Mouse (Mus musculus): ENCODE data around the gene Pth1r. TPM values are rescaled to one million over a fixed set of nuclear protein-coding genes. Genes with fewer than 3 reads are reported as not detected.
A peak's percentile ranks its signal among the peaks of the same experiment; 100 is the strongest.

Gene Pth1r
- total and polyA plus RNA-seq, 2 experiments from 2014 or later: 7.8 to 11.4 TPM

DNA sequence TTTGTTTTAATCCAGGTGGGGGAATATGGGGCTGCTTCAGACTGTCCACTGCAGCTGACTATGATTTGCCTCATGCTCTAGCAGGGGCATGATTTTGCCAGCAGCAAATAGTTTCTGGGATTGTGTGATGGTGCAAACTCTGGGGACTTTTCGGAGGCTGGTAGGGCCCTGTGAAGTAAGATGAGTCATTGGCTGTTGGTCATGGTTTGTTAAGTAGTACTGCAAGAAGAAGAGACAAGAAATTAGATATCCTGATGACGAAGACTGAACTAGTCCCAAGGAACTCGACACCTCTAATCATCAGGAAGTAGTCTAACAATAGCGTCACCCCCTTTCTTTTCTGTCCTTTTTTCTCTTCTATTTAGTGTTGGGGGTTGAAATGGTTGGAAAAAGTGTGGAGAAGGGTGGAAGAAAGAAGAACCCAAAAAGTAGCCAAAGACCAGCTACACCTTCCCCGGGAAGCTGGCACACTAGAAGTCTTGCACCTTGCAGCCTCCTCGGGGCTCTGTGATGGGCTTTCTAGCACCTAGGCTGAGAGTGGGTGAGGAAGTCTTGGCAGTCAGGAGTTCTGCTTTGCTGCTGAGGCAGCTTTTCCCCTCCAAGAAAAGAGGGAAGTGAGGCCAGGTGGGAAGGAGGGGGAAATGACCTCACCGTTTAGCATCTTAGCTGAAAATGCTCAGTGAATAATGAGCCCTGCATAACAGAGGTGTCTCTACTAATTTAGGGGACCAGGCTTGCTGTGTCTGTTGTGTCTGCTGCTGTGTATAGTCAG lies 66.0 kb downstream of the Pth1r start:
- peaks cover 17% of the 10 kb centered on the region for H3K4me1 ChIP-seq (ENCODE audit: insufficient read depth)
- H3K4me3 ChIP-seq (ENCODE audit: low read depth, low read length): no peak overlapping the region
- DNase-seq (no peak), ATAC-seq (no peak)
- H3K27me3 ChIP-seq (ENCODE audit: insufficient read depth, low read length): no peaks in the 10 kb centered on the region
- 73% methylated on average over 7 of the region's 7 CpGs for WGBS
- no peaks in the 10 kb centered on the region for H3K9me3 ChIP-seq (ENCODE audit: low read length)
- no peak overlapping the region for H3K9ac ChIP-seq
- no peaks in the 10 kb centered on the region for H3K36me3 ChIP-seq (ENCODE audit: insufficient read depth)
- 0 out of 2 replicates have a peak overlapping the region, but pooled peaks have one; percentile 15 for H3K27ac ChIP-seq (ENCODE audit: low read depth, low read length)
- H3K4me2 ChIP-seq (ENCODE audit: low read depth): no peak overlapping the region
- no peak for TF ChIP-seq CTCF (IDR thresholded peaks at IDR 0.05; ENCODE audit: low read depth)

DNA sequence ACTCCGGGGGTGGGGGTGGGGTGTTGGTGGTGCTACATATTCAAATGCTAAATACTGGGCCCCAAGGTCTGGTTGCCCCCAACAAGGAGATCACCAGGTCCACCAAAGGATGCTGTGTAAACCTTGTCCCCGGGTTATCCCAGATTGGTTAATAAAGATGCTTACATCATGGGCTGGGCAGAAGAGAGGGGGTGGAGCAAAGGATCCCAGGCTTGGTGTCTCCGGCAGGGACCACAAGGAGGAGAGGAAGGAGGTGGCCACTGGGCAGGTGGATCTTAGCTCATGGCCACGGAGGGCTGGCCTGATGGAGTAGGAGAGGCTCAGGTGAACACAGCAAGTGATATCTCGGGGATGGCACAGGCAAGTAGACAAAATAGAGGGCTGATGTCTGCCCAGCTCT lies 68.1 kb downstream of the Pth1r start:
- no peak for DNase-seq
- no peak for TF ChIP-seq CTCF (IDR thresholded peaks at IDR 0.05; ENCODE audit: low read depth)
- no peaks in the 10 kb centered on the region for H3K27me3 ChIP-seq (ENCODE audit: insufficient read depth, low read length)
- no peak for ATAC-seq
- H3K9me3 ChIP-seq (ENCODE audit: low read length): no peaks in the 10 kb centered on the region
- no peaks in the 10 kb centered on the region for H3K36me3 ChIP-seq (ENCODE audit: insufficient read depth)
- H3K9ac ChIP-seq: no peak overlapping the region
- no peak overlapping the region for H3K4me2 ChIP-seq (ENCODE audit: low read depth)
- H3K4me3 ChIP-seq (ENCODE audit: low read depth, low read length): no peak overlapping the region
- WGBS: 73% methylated on average over 5 of the region's 5 CpGs
- H3K27ac ChIP-seq (ENCODE audit: low read depth, low read length): no peak overlapping the region
- peaks cover 10% of the 10 kb centered on the region for H3K4me1 ChIP-seq (ENCODE audit: insufficient read depth)

DNA sequence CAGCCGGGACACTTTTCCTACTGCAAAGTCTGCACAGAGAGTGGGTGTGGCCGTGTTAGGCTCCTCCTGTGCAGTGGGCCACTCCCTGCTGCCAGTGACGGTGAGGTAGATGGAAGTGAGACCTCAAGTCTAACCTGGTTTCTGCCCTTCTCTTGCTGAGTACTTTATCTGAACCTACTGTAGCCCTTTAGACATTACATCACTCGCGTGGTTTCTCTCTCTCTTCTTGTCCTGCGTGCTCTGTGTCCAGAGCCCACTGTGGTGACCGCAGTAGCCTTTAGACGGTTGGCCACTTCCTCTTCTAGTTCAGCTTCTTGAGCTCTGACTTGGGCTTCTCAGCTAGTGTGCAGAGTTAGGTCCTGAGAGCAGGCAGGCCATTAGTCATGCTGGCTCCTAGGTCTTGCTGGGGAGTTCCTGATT lies 70.4 kb downstream of the Pth1r start:
- Histone ChIP-seq H3K27ac (ENCODE audit: low read depth, low read length) (no peak overlapping the region), H3K4me1 (ENCODE audit: insufficient read depth) (no peaks in the 10 kb centered on the region), H3K27me3 (ENCODE audit: insufficient read depth, low read length) (no peaks in the 10 kb centered on the region), H3K4me2 (ENCODE audit: low read depth) (no peak overlapping the region), H3K9ac (no peak overlapping the region), H3K4me3 (ENCODE audit: low read depth, low read length) (no peak overlapping the region), H3K36me3 (ENCODE audit: insufficient read depth) (no peaks in the 10 kb centered on the region), H3K9me3 (ENCODE audit: low read length) (no peaks in the 10 kb centered on the region)
- WGBS: 85% methylated on average over 8 of the region's 8 CpGs
- TF ChIP-seq CTCF (IDR thresholded peaks at IDR 0.05; ENCODE audit: low read depth): no peak
- DNase-seq (no peak), ATAC-seq (no peak)

DNA sequence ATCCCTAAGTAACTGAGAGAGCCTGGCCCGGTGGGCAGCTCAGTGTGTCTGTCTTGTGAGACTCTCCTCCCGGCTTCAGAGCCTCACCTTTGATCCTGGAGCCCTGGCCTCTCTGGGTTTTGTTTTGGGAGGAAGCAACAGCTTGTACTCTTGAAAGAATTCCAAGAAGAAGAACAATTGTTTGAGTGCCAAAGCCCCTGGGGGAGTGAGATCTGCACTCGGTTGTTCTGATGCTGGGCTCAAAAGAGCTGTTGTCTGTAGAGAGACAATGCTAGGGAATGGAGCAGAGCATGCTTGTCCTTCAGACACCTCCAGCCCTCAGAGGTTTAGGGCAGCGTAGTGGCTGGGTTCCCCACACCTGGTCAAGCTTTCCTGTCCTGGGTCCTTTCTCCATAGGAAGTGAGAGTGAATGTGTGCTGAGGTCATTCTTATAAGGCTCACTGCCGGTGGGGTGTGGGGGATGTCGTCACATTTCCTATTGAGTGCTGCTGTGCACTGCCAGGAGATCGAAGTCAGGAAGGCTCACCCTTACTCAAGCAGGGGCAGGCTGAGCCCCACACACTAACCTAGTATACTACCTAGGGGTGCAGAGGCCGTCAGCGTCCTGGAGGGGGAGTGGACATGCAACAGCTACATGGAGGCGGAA lies 73.7 kb downstream of the Pth1r start:
- no peak for ATAC-seq
- Histone ChIP-seq H3K4me3 (ENCODE audit: low read depth, low read length) (no peak overlapping the region), H3K4me2 (ENCODE audit: low read depth) (no peak overlapping the region), H3K27ac (ENCODE audit: low read depth, low read length) (no peak overlapping the region), H3K4me1 (ENCODE audit: insufficient read depth) (no peaks in the 10 kb centered on the region), H3K27me3 (ENCODE audit: insufficient read depth, low read length) (no peaks in the 10 kb centered on the region), H3K9me3 (ENCODE audit: low read length) (no peaks in the 10 kb centered on the region), H3K36me3 (ENCODE audit: insufficient read depth) (no peaks in the 10 kb centered on the region), H3K9ac (no peak overlapping the region)
- no peak for TF ChIP-seq CTCF (IDR thresholded peaks at IDR 0.05; ENCODE audit: low read depth)
- WGBS: 53% methylated on average over 10 of the region's 10 CpGs
- DNase-seq: no peak

DNA sequence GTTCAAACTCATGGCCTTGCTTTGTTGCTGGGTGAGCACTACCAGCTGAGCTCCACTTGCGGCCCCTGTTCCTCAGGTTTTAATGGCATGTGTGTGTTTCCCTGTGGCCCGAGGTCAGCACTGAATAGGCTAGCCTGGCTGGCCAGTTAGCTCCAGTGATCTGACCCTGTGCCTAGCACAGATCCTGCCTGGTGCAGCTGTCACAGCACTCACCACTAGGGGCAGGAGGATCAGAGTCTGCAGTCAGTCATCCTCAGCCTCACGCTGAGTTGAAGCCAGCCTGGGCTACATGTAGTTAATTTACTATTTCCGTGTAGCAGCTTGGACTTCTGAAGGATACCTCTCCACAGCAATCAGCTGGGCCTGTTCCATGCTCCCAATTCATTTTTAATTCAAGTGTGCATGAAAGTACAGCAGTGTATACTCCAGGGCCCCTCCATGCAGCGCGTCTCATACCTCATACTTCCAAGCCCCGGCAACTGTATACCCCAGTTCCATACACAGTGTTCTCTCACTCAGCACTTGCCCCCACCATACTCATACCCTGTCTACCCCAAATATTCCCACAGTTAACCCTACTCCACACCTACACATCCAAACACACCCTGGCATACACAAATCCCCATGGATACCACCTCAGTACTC lies 74.4 kb downstream of the Pth1r start:
- peak; percentile 48 for ATAC-seq
- no peak overlapping the region for H3K9ac ChIP-seq
- H3K27ac ChIP-seq (ENCODE audit: low read depth, low read length): no peak overlapping the region

More for the DNA sequence above, 74.4 kb downstream of the Pth1r start:
- TF ChIP-seq CTCF (IDR thresholded peaks at IDR 0.05; ENCODE audit: low read depth): peak; percentile 68
- no peak overlapping the region for H3K4me2 ChIP-seq (ENCODE audit: low read depth)
- WGBS: 68% methylated on average over 7 of the region's 7 CpGs
- H3K27me3 ChIP-seq (ENCODE audit: insufficient read depth, low read length): no peaks in the 10 kb centered on the region
- no peaks in the 10 kb centered on the region for H3K36me3 ChIP-seq (ENCODE audit: insufficient read depth)
- no peak for DNase-seq
- H3K4me1 ChIP-seq (ENCODE audit: insufficient read depth): no peaks in the 10 kb centered on the region
- H3K9me3 ChIP-seq (ENCODE audit: low read length): no peaks in the 10 kb centered on the region
- no peak overlapping the region for H3K4me3 ChIP-seq (ENCODE audit: low read depth, low read length)

Other genes with a start within 250 kb of the Pth1r start
- gene Setd2, start 214.5 kb downstream of the Pth1r start, total RNA-seq (2014; rRNA removed): 74.6 and 86.4 TPM in 2 replicates
- gene Setd2, start 214.5 kb downstream of the Pth1r start, polyA plus RNA-seq (2015; fragmentation: Nextera tagmentation; extraction: Ambion mirVana): 13.2 and 21.3 TPM in 2 replicates
- 21.3 and 22.5 TPM in 2 replicates for gene Nradd, start 122.7 kb downstream of the Pth1r start, total RNA-seq (2014; rRNA removed)
- 19.1 and 27.2 TPM in 2 replicates for gene Nradd, start 122.7 kb downstream of the Pth1r start, polyA plus RNA-seq (2015; fragmentation: Nextera tagmentation; extraction: Ambion mirVana)
- 6.1 and 17.6 TPM in 2 replicates for gene Nbeal2, start 93.0 kb downstream of the Pth1r start, total RNA-seq (2014; rRNA removed)
- 1.1 and 2.0 TPM in 2 replicates for gene Nbeal2, start 93.0 kb downstream of the Pth1r start, polyA plus RNA-seq (2015; fragmentation: Nextera tagmentation; extraction: Ambion mirVana)
- 38.4 and 48.4 TPM in 2 replicates for gene Ccdc12, start 90.6 kb downstream of the Pth1r start, total RNA-seq (2014; rRNA removed)
- gene Ccdc12, start 90.6 kb downstream of the Pth1r start, polyA plus RNA-seq (2015; fragmentation: Nextera tagmentation; extraction: Ambion mirVana): 103 and 104 TPM in 2 replicates
- 0.69 and 0.76 TPM in 2 replicates for gene Myl3, start 5.3 kb downstream of the Pth1r start, total RNA-seq (2014; rRNA removed)
- 0.99 and 1.1 TPM in 2 replicates for gene Myl3, start 5.3 kb downstream of the Pth1r start, polyA plus RNA-seq (2015; fragmentation: Nextera tagmentation; extraction: Ambion mirVana)
- gene Prss42, start 51.0 kb upstream of the Pth1r start, total RNA-seq (2014; rRNA removed): not detected in 2 replicates
- not detected in 2 replicates for gene Prss42, start 51.0 kb upstream of the Pth1r start, polyA plus RNA-seq (2015; fragmentation: Nextera tagmentation; extraction: Ambion mirVana)
- not detected in 2 replicates for gene Prss44, start 66.8 kb upstream of the Pth1r start, total RNA-seq (2014; rRNA removed)
- gene Prss44, start 66.8 kb upstream of the Pth1r start, polyA plus RNA-seq (2015; fragmentation: Nextera tagmentation; extraction: Ambion mirVana): not detected in 2 replicates
- not detected in 2 replicates for gene Prss43, start 79.5 kb upstream of the Pth1r start, total RNA-seq (2014; rRNA removed)
- gene Prss43, start 79.5 kb upstream of the Pth1r start, polyA plus RNA-seq (2015; fragmentation: Nextera tagmentation; extraction: Ambion mirVana): 0.10 TPM in 1 of 2 replicates, not detected in the other
- 0.38 and 0.71 TPM in 2 replicates for gene Prss45, start 87.4 kb upstream of the Pth1r start, total RNA-seq (2014; rRNA removed)
- gene Prss45, start 87.4 kb upstream of the Pth1r start, polyA plus RNA-seq (2015; fragmentation: Nextera tagmentation; extraction: Ambion mirVana): 0.26 TPM in 1 of 2 replicates, not detected in the other
- not detected in 2 replicates for gene Prss46, start 97.4 kb upstream of the Pth1r start, total RNA-seq (2014; rRNA removed)
- gene Prss46, start 97.4 kb upstream of the Pth1r start, polyA plus RNA-seq (2015; fragmentation: Nextera tagmentation; extraction: Ambion mirVana): 0.12 TPM in 1 of 2 replicates, not detected in the other
- 0.24 TPM in 1 of 2 replicates, not detected in the other for gene Prss50, start 110.8 kb upstream of the Pth1r start, total RNA-seq (2014; rRNA removed)
- 0.54 and 0.63 TPM in 2 replicates for gene Prss50, start 110.8 kb upstream of the Pth1r start, polyA plus RNA-seq (2015; fragmentation: Nextera tagmentation; extraction: Ambion mirVana)
- 3.8 and 4.6 TPM in 2 replicates for gene Als2cl, start 132.7 kb upstream of the Pth1r start, total RNA-seq (2014; rRNA removed)
- 0.49 and 1.6 TPM in 2 replicates for gene Als2cl, start 132.7 kb upstream of the Pth1r start, polyA plus RNA-seq (2015; fragmentation: Nextera tagmentation; extraction: Ambion mirVana)
- 2.5 and 5.3 TPM in 2 replicates for gene Tmie, start 133.0 kb upstream of the Pth1r start, total RNA-seq (2014; rRNA removed)
- 2.3 and 4.0 TPM in 2 replicates for gene Tmie, start 133.0 kb upstream of the Pth1r start, polyA plus RNA-seq (2015; fragmentation: Nextera tagmentation; extraction: Ambion mirVana)
- 0.54 TPM in 1 of 2 replicates, not detected in the other for gene Fam240a, start 169.7 kb upstream of the Pth1r start, total RNA-seq (2014; rRNA removed)
- gene Fam240a, start 169.7 kb upstream of the Pth1r start, polyA plus RNA-seq (2015; fragmentation: Nextera tagmentation; extraction: Ambion mirVana): 0.58 TPM in 1 of 2 replicates, not detected in the other
- not detected in 2 replicates for gene Tdgf1, start 199.0 kb upstream of the Pth1r start, total RNA-seq (2014; rRNA removed)
- gene Tdgf1, start 199.0 kb upstream of the Pth1r start, polyA plus RNA-seq (2015; fragmentation: Nextera tagmentation; extraction: Ambion mirVana): 0.09 and 0.12 TPM in 2 replicates
- gene Lrrc2, start 204.4 kb upstream of the Pth1r start, total RNA-seq (2014; rRNA removed): 0.14 and 0.23 TPM in 2 replicates
- 0.42 and 0.96 TPM in 2 replicates for gene Lrrc2, start 204.4 kb upstream of the Pth1r start, polyA plus RNA-seq (2015; fragmentation: Nextera tagmentation; extraction: Ambion mirVana)
- gene Rtp3, start 243.4 kb upstream of the Pth1r start, total RNA-seq (2014; rRNA removed): not detected in 2 replicates
- gene Rtp3, start 243.4 kb upstream of the Pth1r start, polyA plus RNA-seq (2015; fragmentation: Nextera tagmentation; extraction: Ambion mirVana): not detected in 2 replicates

Measured in forebrain, postnatal 0 days (tissue).